Mouse (Mus musculus) neural tube, embryonic 11.5 days (tissue): ENCODE data around the gene 2410131K14Rik. TPM values are rescaled to one million over a fixed set of nuclear protein-coding genes. Genes with fewer than 3 reads are reported as not detected.

Experiments used
- ATAC-seq: fragments of 200-750 bp; cut with Nextera tagmentation; 2 replicates; pipeline ENCODE4 v1.8.0; 2017; ENCODE audit warnings: moderate number of reproducible peaks, mild to moderate bottlenecking, moderate TSS enrichment, moderate library complexity; ENCODE audit not compliant: insufficient read depth, low FRiP score, low TSS enrichment
- DNase-seq: peaks from one replicate; pipeline ENCODE4 v3.0.0-alpha.2; 2015; ENCODE audit warnings: low spot score
- H3K27ac ChIP-seq: fragments of 300-500 bp; sonication (generic); 2 replicates; pipeline ENCODE4 v1.5.1; 2014; ENCODE audit warnings: low read depth, mild to moderate bottlenecking, low read length
- H3K27me3 ChIP-seq: fragments of 300-500 bp; sonication (generic); 2 replicates; pipeline ENCODE4 v1.6.1; 2014; ENCODE audit warnings: mild to moderate bottlenecking, low read length, mixed read lengths; ENCODE audit not compliant: control insufficient read depth, insufficient read depth
- H3K36me3 ChIP-seq: fragments of 300-500 bp; sonication (generic); 2 replicates; pipeline ENCODE4 v1.6.1; 2014; ENCODE audit warnings: mild to moderate bottlenecking, low read length, moderate library complexity, mixed read lengths; ENCODE audit not compliant: control insufficient read depth, insufficient read depth
- H3K4me1 ChIP-seq: fragments of 300-500 bp; sonication (generic); 2 replicates; pipeline ENCODE4 v1.6.1; 2014; ENCODE audit warnings: low read length, mixed read lengths; ENCODE audit not compliant: control insufficient read depth, insufficient read depth
- H3K4me2 ChIP-seq: fragments of 300-500 bp; sonication (generic); 2 replicates; pipeline ENCODE4 v1.6.1; 2014; ENCODE audit warnings: low read depth, mild to moderate bottlenecking, moderate library complexity
- H3K4me3 ChIP-seq: fragments of 300-500 bp; sonication (generic); 2 replicates; pipeline ENCODE4 v1.5.1; 2014; ENCODE audit warnings: low read depth, low read length
- H3K9ac ChIP-seq: fragments of 300-500 bp; sonication (generic); 2 replicates; pipeline ENCODE4 v1.6.1; 2014; ENCODE audit warnings: mild to moderate bottlenecking, low read length
- H3K9me3 ChIP-seq: fragments of 300-500 bp; sonication (generic); 2 replicates; pipeline ENCODE4 v1.6.1; 2016; ENCODE audit warnings: low read length; ENCODE audit not compliant: control insufficient read depth
- WGBS: fragments of 180-500 bp; shearing (Covaris S2); extraction: QIAGEN DNeasy Blood & Tissue Kit; methylation state at CpG from one replicate; pipeline ENCODE4 v1.1.7; 2014; 5-methylcytosine and 5-hydroxymethylcytosine counted together
- polyA plus RNA-seq: library from polyadenylated mRNA; unstranded; fragments of >200 nt; fragmentation: Nextera tagmentation; extraction: Ambion mirVana; gene quantifications from 2 replicates; pipeline ENCODE4 v1.2.1, GENCODE M21; 2014

The 2410131K14Rik gene
- polyA plus RNA-seq, 1 experiment from 2014 or later: 14.8 TPM

GRCm38 (mm10) chr5:118291453-118291852 is 46.4 kb downstream of the 2410131K14Rik start:
- H3K9me3 ChIP-seq: no peaks in the 10 kb centered on the region
- no peak for DNase-seq
- WGBS: 96% methylated on average over 4 of the region's 4 CpGs

GRCm38 (mm10) chr5:118292476-118292875 is 47.4 kb downstream of the 2410131K14Rik start:
- Histone ChIP-seq H3K9ac (no peak overlapping the region), H3K9me3 (no peaks in the 10 kb centered on the region), H3K36me3 (no peaks in the 10 kb centered on the region), H3K4me1 (peaks cover 7% of the 10 kb centered on the region), H3K4me3 (no peak overlapping the region), H3K4me2 (no peak overlapping the region), H3K27ac (no peak overlapping the region), H3K27me3 (no peaks in the 10 kb centered on the region)
- DNase-seq (no peak), ATAC-seq (no peak)
- WGBS: 66% methylated on average over 4 of the region's 4 CpGs

More at GRCm38 (mm10) chr5:118291453-118291852, 46.4 kb downstream of the 2410131K14Rik start:
- H3K9ac ChIP-seq: no peak overlapping the region
- H3K4me1 ChIP-seq: peaks cover 3% of the 10 kb centered on the region; the same call in 1 of the 2 replicates
- no peak overlapping the region for H3K4me2 ChIP-seq
- no peak overlapping the region for H3K4me3 ChIP-seq
- no peaks in the 10 kb centered on the region for H3K36me3 ChIP-seq
- H3K27me3 ChIP-seq: no peaks in the 10 kb centered on the region
- ATAC-seq: no peak
- no peak overlapping the region for H3K27ac ChIP-seq

- 0 out of 2 replicates have a peak overlapping the region, but pooled peaks have one; percentile 39 for H3K27ac ChIP-seq
- WGBS: 27% methylated on average over 23 of the region's 23 CpGs
- H3K9ac ChIP-seq: no peak overlapping the region
- peak overlapping the region; percentile 8 for H3K4me2 ChIP-seq
- no peaks in the 10 kb centered on the region for H3K36me3 ChIP-seq
- H3K9me3 ChIP-seq: no peaks in the 10 kb centered on the region
- H3K4me1 ChIP-seq: peaks cover 12% of the 10 kb centered on the region
- no peak overlapping the region for H3K4me3 ChIP-seq
- H3K27me3 ChIP-seq: no peaks in the 10 kb centered on the region
- DNase-seq (peak; percentile 73), ATAC-seq (no peak; the same call in 1 of the 2 replicates)
These were observed 49.2 kb downstream of the 2410131K14Rik start for GRCm38 (mm10) chr5:118294086-118294864.

GRCm38 (mm10) chr5:118294865-118295258 is 49.8 kb downstream of the 2410131K14Rik start:
- Histone ChIP-seq H3K9me3 (no peaks in the 10 kb centered on the region), H3K27ac (0 out of 2 replicates have a peak overlapping the region, but pooled peaks have one; percentile 39), H3K9ac (no peak overlapping the region), H3K4me2 (no peak overlapping the region), H3K4me3 (no peak overlapping the region), H3K27me3 (no peaks in the 10 kb centered on the region), H3K36me3 (no peaks in the 10 kb centered on the region), H3K4me1 (peaks cover 12% of the 10 kb centered on the region)
- DNase-seq (no peak), ATAC-seq (no peak)
- WGBS: 83% methylated on average over 7 of the region's 7 CpGs

- DNase-seq: peak; percentile 42
- ATAC-seq: no peak
- Histone ChIP-seq H3K9ac (peak overlapping the region; percentile 26; the same call in 1 of the 2 replicates), H3K4me1 (peaks cover 12% of the 10 kb centered on the region), H3K4me2 (no peak overlapping the region), H3K27ac (no peak overlapping the region), H3K9me3 (no peaks in the 10 kb centered on the region), H3K27me3 (no peaks in the 10 kb centered on the region), H3K36me3 (no peaks in the 10 kb centered on the region), H3K4me3 (no peak overlapping the region)
- WGBS: 16% methylated on average over 12 of the region's 12 CpGs
These were observed 52.3 kb downstream of the 2410131K14Rik start for GRCm38 (mm10) chr5:118297338-118297746.

- Histone ChIP-seq H3K4me2 (no peak overlapping the region), H3K9ac (no peak overlapping the region), H3K27ac (no peak overlapping the region), H3K4me3 (no peak overlapping the region), H3K4me1 (peaks cover 9% of the 10 kb centered on the region), H3K27me3 (no peaks in the 10 kb centered on the region), H3K9me3 (no peaks in the 10 kb centered on the region), H3K36me3 (no peaks in the 10 kb centered on the region)
- no peak for DNase-seq
- 90% methylated on average over 11 of the region's 11 CpGs for WGBS
- ATAC-seq: no peak
These were observed 54.8 kb downstream of the 2410131K14Rik start for GRCm38 (mm10) chr5:118299720-118300400.

GRCm38 (mm10) chr5:118302466-118303155 is 57.6 kb downstream of the 2410131K14Rik start:
- Histone ChIP-seq H3K4me1 (peaks cover 3% of the 10 kb centered on the region), H3K36me3 (no peaks in the 10 kb centered on the region), H3K27me3 (no peaks in the 10 kb centered on the region), H3K4me2 (no peak overlapping the region), H3K27ac (no peak overlapping the region), H3K9me3 (no peaks in the 10 kb centered on the region), H3K9ac (no peak overlapping the region), H3K4me3 (no peak overlapping the region)
- no peak for DNase-seq
- ATAC-seq: no peak
- WGBS: 70% methylated on average over 9 of the region's 9 CpGs

GRCm38 (mm10) chr5:118304970-118305618 is 60.1 kb downstream of the 2410131K14Rik start:
- DNase-seq: no peak
- Histone ChIP-seq H3K27ac (no peak overlapping the region), H3K4me1 (no peaks in the 10 kb centered on the region), H3K4me2 (no peak overlapping the region), H3K9me3 (no peaks in the 10 kb centered on the region), H3K9ac (no peak overlapping the region), H3K4me3 (no peak overlapping the region), H3K36me3 (no peaks in the 10 kb centered on the region), H3K27me3 (no peaks in the 10 kb centered on the region)
- ATAC-seq: no peak
- WGBS: 88% methylated on average over 19 of the region's 19 CpGs
